Comparison of ENCODE assay signal across 21 mouse cellular contexts in genomic region chr17:9536090-9536489, GRCm38 (mm10).
DNase-seq lines count a peak whose midpoint lies in the region; ATAC-seq and TF ChIP-seq lines count a peak whose summit lies in the region.
"Had no signal": no experiment of that assay in that cellular context is flagged by ENCODE, and none has a peak within 500 bp of the region (broad histone marks: within the 10 kb centered on the region; RNA-seq: fewer than 3 reads in every experiment).

No protein-coding gene starts in this region.

- no peak for TF ChIP-seq CTCF in hindbrain, postnatal 0 days (IDR thresholded peaks at IDR 0.05; ENCODE audit: low read depth)

- H3K27ac ChIP-seq in forebrain, embryonic 11.5 days (ENCODE audit: low read depth, low read length), result no peak overlapping the region
- H3K27ac ChIP-seq in forebrain, embryonic 10.5 days, result no peak overlapping the region
- 0 out of 2 replicates have a peak overlapping the region, but pooled peaks have one; percentile 32 for H3K27ac ChIP-seq in midbrain, embryonic 16.5 days (ENCODE audit: low read length)
- no peak overlapping the region for H3K27ac ChIP-seq in midbrain, embryonic 13.5 days
- H3K27ac ChIP-seq in forebrain, embryonic 16.5 days (ENCODE audit: low read length), result peak overlapping the region; percentile 7
- 0 out of 2 replicates have a peak overlapping the region, but pooled peaks have one; percentile 36 for H3K27ac ChIP-seq in hindbrain, postnatal 0 days
- H3K27ac ChIP-seq: embryonic facial prominence, embryonic 10.5 days; limb, embryonic 15.5 days; stomach, embryonic 15.5 days had no signal

- H3K4me2 ChIP-seq in forebrain, embryonic 11.5 days (ENCODE audit: low read depth, low read length, severe bottlenecking), result no peak overlapping the region
- H3K4me2 ChIP-seq in midbrain, embryonic 16.5 days (ENCODE audit: low read length), result no peak overlapping the region
- H3K4me2 ChIP-seq in midbrain, embryonic 13.5 days (replicated peaks), result no peak overlapping the region
- no peak overlapping the region for H3K4me2 ChIP-seq in forebrain, embryonic 16.5 days (ENCODE audit: low read length)
- H3K4me2 ChIP-seq in hindbrain, postnatal 0 days (ENCODE audit: low read depth, low read length), result no peak overlapping the region
- H3K4me2 ChIP-seq: heart, embryonic 12.5 days; limb, embryonic 15.5 days; stomach, embryonic 15.5 days had no signal

- DNase-seq in forebrain, embryonic 11.5 days (ENCODE audit: low spot score), result no peak
- DNase-seq in forebrain, embryonic 10.5 days (ENCODE audit: extremely low spot score, low spot score), result no peak
- peak; percentile 27 for DNase-seq in hindbrain, postnatal 0 days (ENCODE audit: low spot score)
- DNase-seq in thymus, postnatal 25 days, result no peak
- DNase-seq: adrenal gland, postnatal 36 days; cerebellum, adult 18-20 months; heart, adult 11 months; kidney, postnatal 4 days; retina, postnatal 1 day; thymus, adult 18-20 months had no signal

- no peak overlapping the region for H3K9ac ChIP-seq in forebrain, embryonic 11.5 days (ENCODE audit: low read length)
- no peak overlapping the region for H3K9ac ChIP-seq in midbrain, embryonic 16.5 days (ENCODE audit: low read depth, low read length)
- no peak overlapping the region for H3K9ac ChIP-seq in midbrain, embryonic 13.5 days (replicated peaks)
- H3K9ac ChIP-seq in forebrain, embryonic 16.5 days (replicated peaks; ENCODE audit: low read depth, low read length), result no peak overlapping the region
- no peak overlapping the region for H3K9ac ChIP-seq in hindbrain, postnatal 0 days (replicated peaks; ENCODE audit: low read length)
- H3K9ac ChIP-seq: heart, embryonic 12.5 days; limb, embryonic 15.5 days; stomach, embryonic 15.5 days had no signal

- WGBS in forebrain, embryonic 11.5 days, result 26% methylated on average over 4 of the region's 4 CpGs
- WGBS in forebrain, embryonic 10.5 days, result 61% methylated on average over 4 of the region's 4 CpGs
- 34% methylated on average over 4 of the region's 4 CpGs for WGBS in midbrain, embryonic 16.5 days
- 36% methylated on average over 4 of the region's 4 CpGs for WGBS in midbrain, embryonic 13.5 days
- 13% methylated on average over 4 of the region's 4 CpGs for WGBS in forebrain, embryonic 16.5 days
- WGBS in hindbrain, postnatal 0 days, result 18% methylated on average over 4 of the region's 4 CpGs

- H3K27me3 ChIP-seq in forebrain, embryonic 11.5 days (ENCODE audit: control insufficient read depth, insufficient read depth, low read length), result no peaks in the 10 kb centered on the region
- no peaks in the 10 kb centered on the region for H3K27me3 ChIP-seq in forebrain, embryonic 10.5 days (ENCODE audit: poor library complexity, severe bottlenecking)
- no peaks in the 10 kb centered on the region for H3K27me3 ChIP-seq in midbrain, embryonic 16.5 days (ENCODE audit: control insufficient read depth, insufficient read depth, low read depth, low read length)
- no peaks in the 10 kb centered on the region for H3K27me3 ChIP-seq in midbrain, embryonic 13.5 days
- no peaks in the 10 kb centered on the region for H3K27me3 ChIP-seq in forebrain, embryonic 16.5 days (replicated peaks; ENCODE audit: control insufficient read depth, insufficient read depth, low read length)
- H3K27me3 ChIP-seq in hindbrain, postnatal 0 days (ENCODE audit: insufficient read depth, low read length), result no peaks in the 10 kb centered on the region
- H3K27me3 ChIP-seq: heart, embryonic 12.5 days; limb, embryonic 15.5 days; stomach, embryonic 15.5 days had no signal

- H3K9me3 ChIP-seq in forebrain, embryonic 11.5 days (ENCODE audit: control insufficient read depth, low read length), result peaks cover 4% of the 10 kb centered on the region; the same call in 1 of the 2 replicates
- H3K9me3 ChIP-seq in forebrain, embryonic 10.5 days, result no peaks in the 10 kb centered on the region; the same call in 1 of the 2 replicates
- H3K9me3 ChIP-seq in midbrain, embryonic 16.5 days (replicated peaks; ENCODE audit: control insufficient read depth, low read length, poor library complexity, severe bottlenecking), result no peaks in the 10 kb centered on the region
- peaks cover 5% of the 10 kb centered on the region; the same call in 1 of the 2 replicates for H3K9me3 ChIP-seq in midbrain, embryonic 13.5 days
- no peaks in the 10 kb centered on the region for H3K9me3 ChIP-seq in forebrain, embryonic 16.5 days (ENCODE audit: control insufficient read depth, low read length)
- no peaks in the 10 kb centered on the region; the same call in 1 of the 2 replicates for H3K9me3 ChIP-seq in hindbrain, postnatal 0 days (ENCODE audit: low read length)
- H3K9me3 ChIP-seq: embryonic facial prominence, embryonic 10.5 days; limb, embryonic 15.5 days; stomach, embryonic 15.5 days had no signal

- peak; percentile 75 for ATAC-seq in forebrain, embryonic 11.5 days (replicated peaks; ENCODE audit: low FRiP score)
- ATAC-seq in midbrain, embryonic 16.5 days, result no peak
- no peak for ATAC-seq in midbrain, embryonic 13.5 days
- ATAC-seq in forebrain, embryonic 16.5 days, result peak; percentile 78
- ATAC-seq in hindbrain, postnatal 0 days, result no peak
- no peak for ATAC-seq in monocyte, adult 5-6 weeks (replicated peaks; ENCODE audit: insufficient number of reproducible peaks, low FRiP score, low TSS enrichment, poor library complexity, severe bottlenecking)
- ATAC-seq: CD4-positive, CD25-positive, alpha-beta regulatory T cell, adult 4 months; intestine, embryonic 16.5 days; lung, postnatal 0 days had no signal

- H3K4me3 ChIP-seq in forebrain, embryonic 11.5 days (ENCODE audit: low read depth, low read length), result no peak overlapping the region
- no peak overlapping the region for H3K4me3 ChIP-seq in forebrain, embryonic 10.5 days
- no peak overlapping the region for H3K4me3 ChIP-seq in midbrain, embryonic 16.5 days (ENCODE audit: low read depth, low read length)
- no peak overlapping the region for H3K4me3 ChIP-seq in midbrain, embryonic 13.5 days (replicated peaks)
- no peak overlapping the region for H3K4me3 ChIP-seq in forebrain, embryonic 16.5 days (replicated peaks; ENCODE audit: low read length)
- H3K4me3 ChIP-seq in hindbrain, postnatal 0 days (ENCODE audit: low read length), result no peak overlapping the region
- H3K4me3 ChIP-seq: embryonic facial prominence, embryonic 10.5 days; heart, embryonic 12.5 days; limb, embryonic 15.5 days; stomach, embryonic 15.5 days had no signal

- no peaks in the 10 kb centered on the region for H3K36me3 ChIP-seq in forebrain, embryonic 11.5 days (ENCODE audit: control insufficient read depth, insufficient read depth, low read length)
- no peaks in the 10 kb centered on the region for H3K36me3 ChIP-seq in forebrain, embryonic 10.5 days (replicated peaks)
- H3K36me3 ChIP-seq in midbrain, embryonic 16.5 days (ENCODE audit: control insufficient read depth, insufficient read depth, low read length), result no peaks in the 10 kb centered on the region
- no peaks in the 10 kb centered on the region for H3K36me3 ChIP-seq in midbrain, embryonic 13.5 days
- H3K36me3 ChIP-seq in forebrain, embryonic 16.5 days (ENCODE audit: control insufficient read depth, insufficient read depth), result no peaks in the 10 kb centered on the region
- no peaks in the 10 kb centered on the region for H3K36me3 ChIP-seq in hindbrain, postnatal 0 days (ENCODE audit: insufficient read depth, low read length)
- H3K36me3 ChIP-seq: embryonic facial prominence, embryonic 10.5 days; heart, embryonic 12.5 days; limb, embryonic 15.5 days; stomach, embryonic 15.5 days had no signal

- peaks cover 4% of the 10 kb centered on the region; the same call in 1 of the 2 replicates for H3K4me1 ChIP-seq in forebrain, embryonic 11.5 days (replicated peaks; ENCODE audit: control insufficient read depth, insufficient read depth, low read length)
- H3K4me1 ChIP-seq in forebrain, embryonic 10.5 days, result peaks cover 37% of the 10 kb centered on the region
- no peaks in the 10 kb centered on the region for H3K4me1 ChIP-seq in midbrain, embryonic 16.5 days (ENCODE audit: control insufficient read depth, insufficient read depth, low read length)
- H3K4me1 ChIP-seq in midbrain, embryonic 13.5 days (replicated peaks), result peaks cover 12% of the 10 kb centered on the region
- peaks cover 15% of the 10 kb centered on the region for H3K4me1 ChIP-seq in forebrain, embryonic 16.5 days (replicated peaks; ENCODE audit: control insufficient read depth, insufficient read depth, low read length)
- no peaks in the 10 kb centered on the region for H3K4me1 ChIP-seq in hindbrain, postnatal 0 days (ENCODE audit: insufficient read depth, low read length)
- H3K4me1 ChIP-seq: embryonic facial prominence, embryonic 10.5 days; heart, embryonic 12.5 days; limb, embryonic 15.5 days; stomach, embryonic 15.5 days had no signal

Comparison
In these comparisons a context has a peak if more than half of its experiments do, and no peak if none do; other contexts are left out.
1. H3K27ac ChIP-seq: peak in midbrain, embryonic 16.5 days (single experiment), forebrain, embryonic 16.5 days (single experiment) and hindbrain, postnatal 0 days (single experiment); none in forebrain, embryonic 11.5 days (single experiment), forebrain, embryonic 10.5 days (single experiment) and midbrain, embryonic 13.5 days (single experiment).
2. ATAC-seq: peak in forebrain, embryonic 11.5 days (single experiment) and forebrain, embryonic 16.5 days (single experiment); none in midbrain, embryonic 16.5 days (single experiment), midbrain, embryonic 13.5 days (single experiment), hindbrain, postnatal 0 days (single experiment) and monocyte, adult 5-6 weeks (single experiment).